Mouse (Mus musculus) embryonic facial prominence, embryonic 11.5 days (tissue): ENCODE data around the gene Evi2. TPM values are rescaled to one million over a fixed set of nuclear protein-coding genes. Genes with fewer than 3 reads are reported as not detected.

ENCODE experiments used
- ATAC-seq: fragments of 200-750 bp; cut with Nextera tagmentation; replicated peaks from 2 replicates; pipeline ENCODE4 v1.8.0; 2017; ENCODE audit warnings: low read depth; ENCODE audit not compliant: insufficient number of reproducible peaks, low FRiP score, low TSS enrichment
- DNase-seq: peaks from one replicate; pipeline ENCODE4 v3.0.0-alpha.2; 2015; ENCODE audit warnings: low spot score
- H3K27ac ChIP-seq: fragments of 300-500 bp; sonication (generic); replicated peaks from 2 replicates; pipeline ENCODE4 v1.5.1; 2014; ENCODE audit warnings: mild to moderate bottlenecking, low read depth, low read length, control low read depth
- H3K27me3 ChIP-seq: fragments of 300-500 bp; sonication (generic); 2 replicates; pipeline ENCODE4 v1.6.1; 2014; ENCODE audit warnings: mild to moderate bottlenecking, low read length, moderate library complexity, mixed read lengths; ENCODE audit not compliant: control insufficient read depth, insufficient read depth
- H3K36me3 ChIP-seq: fragments of 300-500 bp; sonication (generic); replicated peaks from 2 replicates; pipeline ENCODE4 v1.6.1; 2014; ENCODE audit warnings: low read depth, mild to moderate bottlenecking, low read length, moderate library complexity, mixed read lengths; ENCODE audit not compliant: control insufficient read depth, insufficient read depth
- H3K4me1 ChIP-seq: fragments of 300-500 bp; sonication (generic); 2 replicates; pipeline ENCODE4 v1.6.1; 2014; ENCODE audit warnings: low read length, mixed read lengths; ENCODE audit not compliant: control insufficient read depth, insufficient read depth
- H3K4me2 ChIP-seq: fragments of 300-500 bp; sonication (generic); 2 replicates; pipeline ENCODE4 v1.6.1; 2014; ENCODE audit warnings: low read depth, mild to moderate bottlenecking, control low read depth, low read length, moderate library complexity
- H3K4me3 ChIP-seq: fragments of 300-500 bp; sonication (generic); 2 replicates; pipeline ENCODE4 v1.5.1; 2014; ENCODE audit warnings: low read depth, low read length, control low read depth
- H3K9ac ChIP-seq: fragments of 300-500 bp; sonication (generic); replicated peaks from 2 replicates; pipeline ENCODE4 v1.6.1; 2014; ENCODE audit warnings: mild to moderate bottlenecking, control low read depth, low read length
- H3K9me3 ChIP-seq: fragments of 300-500 bp; sonication (generic); replicated peaks from 2 replicates; pipeline ENCODE4 v1.6.1; 2016; ENCODE audit warnings: mild to moderate bottlenecking, low read length, inconsistent platforms, mixed read lengths; ENCODE audit not compliant: control insufficient read depth
- WGBS: fragments of 180-500 bp; shearing (Covaris S2); extraction: QIAGEN DNeasy Blood & Tissue Kit; methylation state at CpG from one replicate; pipeline ENCODE4 v1.1.7; 2014; 5-methylcytosine and 5-hydroxymethylcytosine counted together
- polyA plus RNA-seq: library from polyadenylated mRNA; unstranded; fragments of >200 nt; fragmentation: Nextera tagmentation; extraction: Ambion mirVana; gene quantifications from 2 replicates; pipeline ENCODE4 v1.2.1, GENCODE M21; 2014

The Evi2 gene
- polyA plus RNA-seq, 1 experiment from 2014 or later, result 0.88 TPM

DNA sequence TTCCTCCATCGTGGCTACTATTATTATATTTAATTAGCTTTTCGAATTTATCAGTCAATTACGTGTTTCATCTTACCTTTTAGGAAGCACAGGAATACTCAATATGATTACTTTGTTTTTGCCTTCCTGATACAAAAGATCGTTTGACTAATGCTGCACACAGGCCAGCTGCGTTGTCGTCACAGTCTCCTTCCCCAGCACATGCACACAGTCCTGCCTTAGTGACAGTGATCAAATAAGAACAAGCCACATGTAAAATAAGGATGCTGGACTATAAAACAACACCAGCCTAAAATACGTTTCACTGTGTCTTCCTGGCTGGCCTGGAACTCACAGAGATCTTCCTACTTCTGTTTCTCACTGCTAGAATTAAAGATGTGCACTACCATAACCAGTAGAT lies 25.9 kb downstream of the Evi2 start:
- no peaks in the 10 kb centered on the region for H3K27me3 ChIP-seq
- no peaks in the 10 kb centered on the region for H3K9me3 ChIP-seq
- H3K27ac ChIP-seq, result no peak overlapping the region
- ATAC-seq (no peak), DNase-seq (no peak)
- no peaks in the 10 kb centered on the region for H3K4me1 ChIP-seq
- no peak overlapping the region for H3K4me3 ChIP-seq
- H3K36me3 ChIP-seq, result no peaks in the 10 kb centered on the region
- H3K9ac ChIP-seq, result no peak overlapping the region
- no peak overlapping the region for H3K4me2 ChIP-seq
- 84% methylated on average over 7 of the region's 7 CpGs for WGBS

DNA sequence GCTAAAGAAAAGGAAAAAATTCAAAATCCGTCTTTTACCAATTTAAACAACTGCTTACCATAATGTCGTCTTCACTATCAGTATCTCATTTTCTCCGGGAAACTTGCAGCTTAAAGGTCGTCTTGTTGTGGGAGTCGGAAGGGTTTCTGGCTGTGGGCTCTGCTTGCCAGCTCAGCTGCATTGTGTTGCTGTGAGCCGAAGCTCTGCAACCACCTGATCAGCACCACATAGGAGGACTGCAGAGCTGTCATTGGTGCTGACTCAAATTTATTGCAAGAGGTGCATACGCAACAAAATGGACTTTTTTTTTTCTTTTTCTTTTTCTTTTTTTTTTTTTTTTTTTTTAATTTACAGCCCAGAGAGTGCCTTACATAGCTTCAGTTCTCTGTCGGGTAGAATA lies 26.5 kb downstream of the Evi2 start, which contains the start of gene Omg:
Omg (minus strand) TSS at position 240 of the 400 bp plus-strand sequence.
- ATAC-seq, result no peak
- H3K4me1 ChIP-seq, result no peaks in the 10 kb centered on the region
- H3K36me3 ChIP-seq, result no peaks in the 10 kb centered on the region
- WGBS, result 61% methylated on average over 8 of the region's 8 CpGs
- no peak within 1 kb of the TSS for H3K4me3 ChIP-seq
- no peaks in the 10 kb centered on the region for H3K27me3 ChIP-seq
- no peak within 1 kb of the TSS for H3K9ac ChIP-seq
- no peak within 1 kb of the TSS for H3K27ac ChIP-seq
- H3K4me2 ChIP-seq, result no peak within 1 kb of the TSS
- no peak for DNase-seq
- H3K9me3 ChIP-seq, result no peaks in the 10 kb centered on the region

DNA sequence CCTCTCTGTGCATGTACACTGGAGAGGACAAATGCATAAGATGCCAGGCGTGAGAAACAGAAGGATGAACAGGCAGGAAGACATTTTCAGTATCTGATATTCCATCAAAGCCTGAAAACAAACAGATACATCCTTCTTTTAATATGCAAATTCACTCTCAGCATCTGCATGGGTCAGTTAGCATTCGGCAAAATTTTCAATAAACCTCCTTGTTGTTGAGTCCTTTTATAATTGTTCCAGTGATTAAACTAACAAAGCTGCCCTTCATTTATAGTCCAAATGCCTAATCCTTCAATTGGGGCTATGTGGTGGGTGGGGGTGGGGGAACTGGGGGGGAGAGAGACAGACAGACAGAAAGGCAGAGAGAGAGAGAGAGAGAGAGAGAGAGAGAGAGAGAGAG lies 27.5 kb downstream of the Evi2 start:
- Histone ChIP-seq H3K9me3 (no peaks in the 10 kb centered on the region), H3K9ac (no peak overlapping the region), H3K4me2 (no peak overlapping the region), H3K27me3 (no peaks in the 10 kb centered on the region), H3K4me3 (no peak overlapping the region), H3K36me3 (no peaks in the 10 kb centered on the region), H3K4me1 (no peaks in the 10 kb centered on the region), H3K27ac (no peak overlapping the region)
- ATAC-seq (no peak), DNase-seq (no peak)
- WGBS, result 70% methylated on average over 2 of the region's 2 CpGs

GRCm38 (mm10) chr11:79494976-79495800 lies 35.2 kb downstream of the Evi2 start:
- Histone ChIP-seq H3K27me3 (no peaks in the 10 kb centered on the region), H3K4me1 (no peaks in the 10 kb centered on the region), H3K4me2 (no peak overlapping the region), H3K36me3 (no peaks in the 10 kb centered on the region), H3K9ac (no peak overlapping the region), H3K27ac (no peak overlapping the region), H3K9me3 (no peaks in the 10 kb centered on the region), H3K4me3 (no peak overlapping the region)
- ATAC-seq (no peak), DNase-seq (no peak)
- WGBS, result 84% methylated on average over 10 of the region's 10 CpGs

GRCm38 (mm10) chr11:79484721-79485120 lies 45.7 kb downstream of the Evi2 start:
- no peak for DNase-seq
- ATAC-seq, result no peak
- H3K36me3 ChIP-seq, result no peaks in the 10 kb centered on the region
- H3K4me1 ChIP-seq, result no peaks in the 10 kb centered on the region
- H3K27me3 ChIP-seq, result no peaks in the 10 kb centered on the region
- no peak overlapping the region for H3K9ac ChIP-seq
- no peak overlapping the region for H3K27ac ChIP-seq
- no peak overlapping the region for H3K4me3 ChIP-seq
- no peak overlapping the region for H3K4me2 ChIP-seq
- H3K9me3 ChIP-seq, result no peaks in the 10 kb centered on the region

GRCm38 (mm10) chr11:79483876-79484528 lies 46.4 kb downstream of the Evi2 start:
- Histone ChIP-seq H3K36me3 (no peaks in the 10 kb centered on the region), H3K27me3 (no peaks in the 10 kb centered on the region)
- ATAC-seq, result no peak

DNA sequence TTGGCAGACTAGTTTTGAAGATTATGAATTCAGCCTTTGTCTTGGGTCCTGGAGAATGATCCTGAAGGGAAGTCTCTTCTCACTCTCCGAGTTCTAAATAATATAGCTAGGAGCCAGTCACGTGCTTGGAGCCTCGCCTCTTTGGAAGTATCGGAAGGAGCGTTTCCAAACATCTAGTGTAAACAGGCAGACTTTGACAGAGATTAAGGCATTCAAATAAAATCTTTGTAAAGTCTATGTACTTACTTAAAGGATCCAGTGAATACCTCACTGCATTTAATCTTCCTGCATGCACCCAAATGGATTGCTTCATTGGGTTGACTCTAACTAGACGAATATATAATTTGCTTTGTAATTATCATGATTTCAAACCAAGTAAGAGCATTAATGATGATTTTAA lies 47.0 kb downstream of the Evi2 start:
- no peak overlapping the region for H3K4me2 ChIP-seq
- no peaks in the 10 kb centered on the region for H3K9me3 ChIP-seq
- H3K9ac ChIP-seq, result no peak overlapping the region
- H3K27ac ChIP-seq, result no peak overlapping the region
- no peak for ATAC-seq
- no peaks in the 10 kb centered on the region for H3K4me1 ChIP-seq
- 89% methylated on average over 6 of the region's 6 CpGs for WGBS
- H3K4me3 ChIP-seq, result no peak overlapping the region
- no peaks in the 10 kb centered on the region for H3K27me3 ChIP-seq
- H3K36me3 ChIP-seq, result no peaks in the 10 kb centered on the region
- DNase-seq, result no peak

More at GRCm38 (mm10) chr11:79483876-79484528, 46.4 kb downstream of the Evi2 start:
- Histone ChIP-seq H3K9ac (no peak overlapping the region), H3K4me3 (no peak overlapping the region), H3K4me2 (no peak overlapping the region), H3K27ac (no peak overlapping the region), H3K9me3 (no peaks in the 10 kb centered on the region), H3K4me1 (no peaks in the 10 kb centered on the region)
- DNase-seq, result no peak
- WGBS, result 63% methylated on average over 7 of the region's 7 CpGs

DNA sequence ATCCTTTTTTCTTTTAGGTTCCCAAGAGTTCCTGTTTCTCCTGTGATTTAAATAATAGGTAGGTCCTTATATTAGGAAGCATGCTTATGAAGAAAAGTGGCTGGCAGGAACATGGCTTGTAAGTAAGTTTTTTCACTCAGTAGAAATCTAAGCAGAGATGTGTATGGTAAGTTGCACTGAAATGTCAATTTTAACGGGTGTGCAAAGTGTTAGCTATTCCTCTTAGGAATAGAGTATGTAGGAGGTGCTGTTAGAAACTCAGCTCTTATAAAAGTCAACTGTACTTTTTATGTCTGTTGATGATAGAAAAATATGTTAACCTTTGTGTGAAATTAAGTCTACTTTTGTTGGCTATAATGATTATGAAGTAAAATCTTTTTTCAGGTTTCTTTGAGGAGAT lies 62.3 kb downstream of the Evi2 start:
- H3K27ac ChIP-seq, result no peak overlapping the region
- no peaks in the 10 kb centered on the region for H3K9me3 ChIP-seq
- H3K4me2 ChIP-seq, result no peak overlapping the region
- H3K9ac ChIP-seq, result no peak overlapping the region
- no peaks in the 10 kb centered on the region; the same call in 1 of the 2 replicates for H3K36me3 ChIP-seq
- ATAC-seq, result no peak
- H3K27me3 ChIP-seq, result no peaks in the 10 kb centered on the region
- no peak for DNase-seq
- no peaks in the 10 kb centered on the region for H3K4me1 ChIP-seq
- H3K4me3 ChIP-seq, result no peak overlapping the region
- WGBS, result 80% methylated on average over 1 of the region's 1 CpGs
